Mouse (Mus musculus): Measurements from ENCODE around the gene Nrcam. TPM values are rescaled to one million over a fixed set of nuclear protein-coding genes. Genes with fewer than 3 reads are reported as not detected.

Gene Nrcam
- total RNA-seq, 4 experiments from 2014 or later = 495 to 532 (median 509) TPM

DNA sequence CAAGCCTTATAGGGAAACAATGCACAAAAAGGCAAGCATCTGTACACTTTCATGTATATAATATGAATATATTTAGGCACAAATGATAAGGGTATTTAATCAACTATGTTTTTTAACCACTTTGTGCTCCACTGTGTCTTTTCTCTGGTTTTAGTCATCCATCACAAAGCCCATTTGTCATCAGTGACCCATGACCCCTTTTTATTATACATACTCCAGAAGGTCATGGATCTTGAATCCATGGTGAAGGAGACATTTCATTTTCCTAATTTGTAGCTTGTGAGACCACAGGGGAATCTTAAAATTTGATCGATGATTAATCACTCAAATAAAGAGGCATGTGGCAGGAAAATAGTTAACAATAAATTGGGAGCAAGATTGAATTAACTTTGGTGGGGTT is 29.2 kb downstream of the Nrcam start:
- no peak for DNase-seq (ENCODE audit: low spot score in 2 of 2)

DNA sequence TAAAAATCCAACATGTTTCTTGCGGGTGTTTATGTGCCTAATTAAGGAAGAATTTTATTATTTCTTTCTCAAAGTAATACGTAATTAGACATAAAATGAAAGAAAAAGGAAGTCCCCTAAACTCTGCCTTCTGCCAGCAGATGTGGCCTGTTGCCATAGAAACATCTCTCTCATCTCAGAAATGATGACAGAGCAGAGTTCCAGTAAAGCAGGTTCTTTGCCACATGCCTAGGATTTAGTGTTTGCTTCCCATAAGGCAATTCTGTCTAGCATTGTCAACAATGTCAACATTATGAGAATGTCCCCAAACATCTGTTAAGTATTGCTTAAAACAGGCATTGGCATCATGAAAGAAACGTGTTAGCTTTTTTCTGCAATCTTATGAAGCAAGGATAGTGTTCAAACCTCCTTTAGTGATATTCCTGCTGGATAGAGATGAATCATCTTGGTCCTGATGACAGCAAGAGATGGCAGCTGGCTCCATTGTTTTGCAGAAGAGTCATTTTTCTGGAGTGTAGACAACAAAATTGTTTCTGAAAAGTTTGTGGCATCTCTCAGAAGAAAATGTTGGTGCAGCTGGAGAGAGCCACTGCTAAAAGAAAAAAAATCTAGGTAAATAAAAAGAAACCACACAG is 42.5 kb downstream of the Nrcam start:
- no peak for DNase-seq (ENCODE audit: low spot score in 2 of 2)

DNA sequence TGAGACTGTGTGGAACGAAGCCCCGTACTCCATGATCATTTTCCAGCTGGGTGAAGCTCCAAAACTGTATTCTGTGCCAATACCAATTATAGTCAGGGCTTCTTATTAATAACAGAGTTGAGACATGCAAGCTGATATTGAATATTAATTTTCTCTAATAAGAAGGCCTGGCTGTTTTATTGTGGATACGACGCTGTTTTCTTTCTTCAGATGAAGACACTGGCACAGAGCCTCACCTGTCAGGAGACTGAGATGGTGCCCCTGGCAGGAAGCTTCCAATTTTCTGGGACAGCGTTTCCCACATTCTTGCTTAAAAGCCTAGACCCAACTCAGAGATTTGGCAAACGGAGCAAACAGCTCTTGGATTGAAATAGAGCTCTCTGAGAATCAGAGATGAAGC is 47.3 kb downstream of the Nrcam start:
- peak in 1 of 2 experiments; percentile 23 for DNase-seq (ENCODE audit: low spot score in 2 of 2)

DNA sequence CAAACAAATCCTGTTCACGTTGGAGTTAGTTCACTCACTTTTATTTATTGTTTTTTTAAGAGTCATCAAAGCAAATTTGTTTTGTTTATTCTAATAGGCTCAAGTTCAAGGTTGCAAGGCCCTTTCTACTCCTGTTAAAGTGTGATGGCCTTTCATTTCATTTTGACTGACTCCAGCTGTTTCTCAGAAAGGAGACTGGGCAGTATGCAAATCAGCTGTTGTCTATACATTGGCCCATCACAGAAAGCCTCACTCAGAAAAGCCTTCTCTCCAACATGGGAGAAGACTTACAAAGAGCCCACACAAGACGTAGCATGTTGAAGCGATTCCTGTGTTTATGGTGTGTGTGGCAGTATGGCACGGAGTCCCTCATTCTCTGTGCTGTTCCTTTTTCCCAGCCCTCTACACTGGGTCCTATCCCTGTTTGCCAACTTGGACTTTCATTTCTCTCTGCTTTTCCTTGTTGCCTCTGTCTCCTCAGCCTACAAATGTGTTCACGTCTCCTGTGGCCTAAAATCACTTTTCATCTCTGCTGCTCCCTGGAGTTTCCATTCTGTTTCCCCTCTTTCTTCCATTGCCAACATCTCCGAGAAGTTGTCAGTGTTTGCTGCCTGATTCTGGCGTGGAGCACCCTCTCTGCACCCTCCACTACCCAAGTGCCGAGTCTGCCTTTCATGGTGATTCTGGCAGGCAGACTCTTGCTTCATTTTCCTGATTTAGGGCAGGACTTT is 49.9 kb downstream of the Nrcam start:
- no peak for DNase-seq (ENCODE audit: low spot score in 2 of 2)

DNA sequence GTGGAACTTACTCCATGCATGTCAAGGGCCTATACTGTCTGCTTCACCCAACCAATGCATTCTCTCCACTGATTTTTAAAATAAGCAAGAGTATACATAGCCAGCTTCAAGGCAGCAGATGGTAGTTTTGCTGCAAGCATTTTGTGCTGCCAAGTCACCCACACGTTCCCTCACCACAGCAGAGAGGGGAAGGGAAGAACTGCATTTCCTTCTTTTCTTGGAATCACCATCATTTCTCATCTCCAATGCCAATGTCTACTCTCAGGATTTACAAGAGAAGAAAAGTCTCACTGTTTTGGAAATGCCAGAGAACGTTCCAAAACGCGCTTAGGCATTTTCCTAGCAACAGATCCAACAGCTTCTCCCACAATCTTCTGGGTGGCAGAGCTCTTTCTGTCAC is 52.1 kb downstream of the Nrcam start:
- DNase-seq (ENCODE audit: low spot score in 2 of 2) = peak; percentile 83

DNA sequence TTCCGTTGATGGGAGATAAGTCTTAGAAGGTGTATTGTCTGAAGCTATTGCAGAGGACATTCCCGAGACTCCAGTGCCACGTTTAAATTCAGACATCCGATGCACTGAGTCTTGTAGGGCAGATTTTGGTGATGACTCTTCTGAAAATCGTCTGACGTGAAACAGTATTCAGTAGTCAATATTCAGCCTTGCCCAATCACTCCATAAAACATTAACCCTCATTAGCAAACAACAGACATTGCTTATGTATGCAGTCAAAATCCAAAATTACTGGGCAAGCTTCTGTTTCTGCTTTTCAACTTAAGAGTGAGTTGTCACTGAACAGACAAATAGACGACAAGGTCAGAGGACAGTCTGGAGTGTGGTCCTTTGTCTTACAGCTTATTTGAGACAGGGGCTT is 57.7 kb downstream of the Nrcam start:
- DNase-seq (ENCODE audit: low spot score in 2 of 2) = no peak

DNA sequence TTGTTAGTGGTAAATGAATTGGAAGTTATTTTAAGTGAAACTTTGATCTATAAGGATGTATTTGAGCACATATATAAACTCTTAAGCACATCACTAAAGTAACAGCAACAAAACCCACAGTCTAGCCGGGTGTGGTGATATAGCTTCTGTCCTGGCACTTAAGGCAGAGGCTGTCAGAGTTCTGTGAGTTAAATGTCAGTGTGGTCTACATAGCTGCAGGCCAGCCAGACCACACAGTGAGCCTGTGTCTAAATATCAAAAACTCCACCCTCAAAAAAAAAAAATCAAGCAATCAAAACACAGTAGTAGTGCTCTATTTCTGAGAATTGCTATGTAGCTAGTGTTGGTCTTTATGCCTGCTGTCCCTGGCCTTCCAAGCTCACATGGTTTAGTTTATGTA is 59.5 kb downstream of the Nrcam start:
- DNase-seq (ENCODE audit: low spot score in 2 of 2) = no peak

DNA sequence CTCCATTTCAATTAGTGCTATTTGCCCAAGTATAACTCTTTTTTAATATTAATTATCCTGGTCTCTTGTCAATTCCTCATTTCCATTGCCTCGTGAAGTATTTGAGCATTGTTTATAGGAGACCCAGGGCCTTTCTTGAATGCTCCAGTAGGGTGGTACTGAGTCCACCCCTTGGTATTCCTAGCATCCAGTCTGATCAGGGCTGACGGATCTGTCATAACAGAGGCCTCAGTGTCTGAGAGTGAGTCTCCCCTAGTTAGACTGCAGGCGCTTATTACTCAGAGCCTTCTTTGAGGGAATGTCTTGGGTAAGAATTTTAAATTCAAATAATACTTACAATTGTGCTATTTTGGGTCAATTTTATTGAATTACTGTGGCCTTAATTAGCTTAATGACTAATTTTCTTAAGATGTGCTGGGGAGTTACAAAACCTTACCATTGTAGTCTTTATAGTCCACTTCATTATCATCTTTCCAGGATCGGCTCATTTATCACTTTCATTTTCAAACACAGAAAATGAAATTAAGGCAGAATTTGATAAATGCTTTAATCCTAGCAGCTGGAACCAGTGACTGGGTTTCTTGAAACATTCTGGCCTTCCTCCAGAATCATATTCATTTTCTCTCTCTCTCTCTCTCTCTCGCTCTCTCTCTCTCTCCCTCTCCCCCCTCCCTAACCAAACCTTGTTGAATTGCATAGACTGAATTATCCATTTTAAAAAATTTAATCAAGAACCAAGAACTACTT is 61.9 kb downstream of the Nrcam start:
- DNase-seq (ENCODE audit: low spot score in 2 of 2) = no peak

DNA sequence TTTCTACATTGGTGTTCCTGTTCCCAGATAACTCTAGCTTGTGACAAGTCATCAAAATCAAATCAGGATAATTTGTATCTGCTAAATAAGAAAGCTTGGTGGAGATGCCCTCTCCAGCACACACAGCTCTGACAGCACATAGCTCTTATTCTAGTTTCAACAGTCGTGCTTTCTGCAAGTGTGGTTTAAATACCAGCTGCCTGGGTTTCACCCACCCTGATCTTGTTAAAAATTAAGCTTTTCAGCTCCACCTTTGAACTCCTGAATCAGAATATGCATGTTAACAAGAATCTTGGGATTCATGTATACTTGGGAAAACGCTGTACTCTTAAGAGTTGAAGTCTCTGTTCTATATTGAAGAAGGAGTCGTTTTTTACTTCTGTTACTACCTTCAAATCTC is 66.2 kb downstream of the Nrcam start:
- DNase-seq (ENCODE audit: low spot score in 2 of 2) = no peak

DNA sequence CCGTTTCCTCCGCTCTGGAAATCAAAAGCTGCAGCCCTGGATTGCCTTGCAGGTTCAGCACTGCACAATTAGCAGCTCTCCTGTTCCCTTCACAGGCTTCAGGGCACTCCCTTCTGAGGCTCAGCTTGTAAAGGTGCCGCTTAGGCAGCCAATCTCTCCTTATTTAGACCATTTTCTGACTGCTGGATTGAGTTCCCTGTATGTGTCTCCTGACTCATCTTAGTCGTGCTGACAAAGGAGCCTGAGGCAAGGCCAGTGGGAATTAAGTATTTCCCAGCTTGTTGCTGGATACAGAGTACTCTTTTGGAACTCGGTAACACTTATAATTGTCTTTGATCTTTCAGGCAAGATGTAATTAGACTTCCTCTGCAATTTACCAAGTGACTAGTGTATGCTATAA is 69.1 kb downstream of the Nrcam start:
- DNase-seq (ENCODE audit: low spot score in 2 of 2) = no peak

DNA sequence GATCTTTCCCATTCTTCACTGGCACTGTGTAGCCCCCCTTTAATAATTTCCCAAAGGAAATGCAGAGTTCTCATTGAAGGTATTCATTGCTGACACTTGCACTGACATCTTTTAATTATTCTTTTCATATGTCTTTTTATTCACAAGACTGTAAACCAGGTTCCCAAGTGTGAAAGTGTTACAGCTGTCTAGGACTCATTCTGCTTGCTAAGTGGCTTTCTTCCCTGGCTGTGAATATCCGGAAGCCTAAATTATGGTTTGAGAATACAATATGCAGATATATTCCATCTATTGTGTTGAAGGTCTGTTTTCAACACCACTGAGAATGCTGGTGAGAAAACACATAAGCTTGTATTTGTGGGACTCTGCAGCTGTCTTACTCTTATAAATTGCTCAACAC is 73.4 kb downstream of the Nrcam start:
- DNase-seq (ENCODE audit: low spot score in 2 of 2) = no peak

DNA sequence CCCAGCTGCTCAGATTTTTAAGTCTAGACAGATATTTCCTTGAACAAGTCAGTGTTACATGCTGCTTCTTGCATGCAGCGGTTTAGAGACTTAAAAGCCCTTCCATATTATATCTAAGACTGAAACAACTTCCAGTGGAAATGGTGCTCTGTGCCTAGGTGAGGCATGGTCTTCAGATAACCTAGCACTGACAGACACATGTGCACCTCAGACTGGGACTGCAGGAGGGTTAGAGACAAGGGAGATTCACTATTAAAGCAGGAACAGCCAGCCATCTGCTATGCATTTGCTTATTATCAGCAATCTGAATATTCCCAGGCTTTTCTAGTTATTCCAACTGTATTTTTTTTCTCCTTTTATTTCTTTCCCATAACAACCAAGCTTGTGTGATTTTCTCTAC is 74.6 kb downstream of the Nrcam start:
- DNase-seq (ENCODE audit: low spot score in 2 of 2) = no peak

DNA sequence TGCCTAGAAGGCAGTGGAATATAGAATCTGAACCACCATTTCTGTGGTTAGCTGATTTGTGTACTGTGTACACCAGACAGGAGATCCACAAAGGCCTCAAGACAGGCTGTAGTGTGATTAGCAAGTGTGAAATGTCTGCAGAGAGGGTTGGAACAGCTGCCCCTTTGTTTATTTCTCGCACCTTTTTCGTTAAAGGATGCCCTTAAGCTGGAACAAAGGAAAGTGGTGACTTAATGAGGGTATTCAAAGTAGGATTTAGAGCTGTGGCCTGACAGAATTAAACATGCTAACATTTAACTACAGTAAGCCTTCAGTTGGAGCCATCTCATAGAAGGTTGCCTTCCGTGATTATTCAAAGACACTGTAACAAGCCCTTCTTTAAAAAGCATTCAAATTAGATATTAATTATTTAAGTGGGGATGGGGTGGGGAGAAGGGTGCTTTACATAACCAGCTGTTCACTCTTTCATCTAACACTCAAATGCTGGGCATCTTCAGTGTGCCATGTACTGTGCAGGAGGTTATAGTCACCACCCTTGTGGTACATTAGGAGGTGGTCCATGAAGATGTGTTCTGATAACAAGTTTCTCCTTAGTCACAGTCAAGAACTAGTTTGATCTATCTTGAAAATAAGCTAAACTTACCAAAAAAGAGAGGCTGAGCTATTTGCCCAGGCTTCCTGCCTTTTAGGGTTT is 75.2 kb downstream of the Nrcam start:
- DNase-seq (ENCODE audit: low spot score in 2 of 2) = no peak

DNA sequence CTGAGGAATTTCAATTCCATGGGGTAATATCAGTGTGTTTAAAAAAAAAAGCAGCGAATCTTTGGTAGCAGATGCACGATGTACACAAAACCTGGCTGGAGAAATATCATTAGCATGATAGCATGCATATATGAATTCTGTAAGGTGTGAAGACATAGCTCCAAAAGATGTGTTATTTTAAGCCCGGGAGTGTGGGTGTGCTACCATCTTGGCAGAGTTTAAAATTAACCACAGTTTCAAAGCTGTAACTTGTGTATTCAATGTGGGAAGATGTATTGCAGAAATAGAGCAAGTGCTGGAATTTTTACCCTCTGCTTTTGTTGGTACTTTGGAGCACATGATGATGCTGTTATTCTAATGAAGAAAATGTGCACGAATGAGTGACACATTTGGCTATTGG is 81.1 kb downstream of the Nrcam start:
- peak; percentile 50 to 64 for DNase-seq (ENCODE audit: low spot score in 2 of 2)

DNA sequence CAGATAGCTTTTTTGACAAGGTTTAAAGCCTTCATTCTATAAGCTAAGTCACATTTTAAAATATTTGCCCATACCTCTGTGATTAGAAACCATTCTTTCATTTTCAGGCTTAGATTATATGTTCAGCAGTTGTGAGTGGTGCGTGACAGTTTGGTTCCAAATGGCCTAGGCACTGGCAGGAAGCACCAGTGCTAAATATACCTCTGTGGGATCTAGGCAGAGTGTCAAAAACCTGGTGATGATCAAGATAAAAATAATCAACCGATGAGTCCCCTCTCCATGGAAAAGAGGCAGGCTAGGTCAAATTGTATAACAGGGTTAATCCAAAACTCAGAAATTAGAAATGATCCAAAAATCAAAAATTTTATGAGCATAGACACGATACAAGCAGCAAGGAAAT is 82.3 kb downstream of the Nrcam start:
- no peak for DNase-seq (ENCODE audit: low spot score in 2 of 2)

DNA sequence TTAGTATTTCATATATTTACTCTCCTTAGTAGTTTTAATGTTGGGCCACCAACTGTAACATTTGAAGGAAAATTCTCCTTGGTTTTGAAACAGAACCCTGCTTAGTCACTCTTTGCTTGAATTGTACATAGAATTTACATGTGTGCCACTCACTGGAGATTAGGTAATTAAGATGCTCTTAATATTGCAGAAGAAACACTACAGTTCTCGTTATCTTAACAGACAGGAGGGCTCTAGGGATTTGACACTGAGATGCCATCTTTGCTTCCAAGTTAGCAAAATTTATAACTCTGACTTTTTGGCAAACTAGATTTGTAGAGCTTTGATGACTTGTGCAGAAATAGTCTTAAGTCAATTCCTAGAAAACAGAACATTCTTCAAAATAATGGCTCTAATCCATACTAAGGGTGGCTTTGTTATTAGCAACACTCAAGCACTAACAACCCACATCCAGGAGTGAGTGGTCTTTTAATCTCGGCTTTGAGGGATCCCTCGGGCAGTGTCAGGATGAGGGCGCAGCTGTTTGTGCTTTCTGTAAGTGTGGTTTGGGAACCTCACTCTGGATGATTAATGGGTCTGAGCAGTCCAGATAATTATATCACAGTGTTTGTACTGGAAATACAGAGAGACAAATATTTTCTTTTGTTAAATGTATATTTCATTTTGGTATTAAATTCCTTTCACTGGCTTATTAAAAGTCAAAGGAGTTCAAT is 93.6 kb downstream of the Nrcam start:
- DNase-seq (ENCODE audit: low spot score in 2 of 2) = no peak

DNA sequence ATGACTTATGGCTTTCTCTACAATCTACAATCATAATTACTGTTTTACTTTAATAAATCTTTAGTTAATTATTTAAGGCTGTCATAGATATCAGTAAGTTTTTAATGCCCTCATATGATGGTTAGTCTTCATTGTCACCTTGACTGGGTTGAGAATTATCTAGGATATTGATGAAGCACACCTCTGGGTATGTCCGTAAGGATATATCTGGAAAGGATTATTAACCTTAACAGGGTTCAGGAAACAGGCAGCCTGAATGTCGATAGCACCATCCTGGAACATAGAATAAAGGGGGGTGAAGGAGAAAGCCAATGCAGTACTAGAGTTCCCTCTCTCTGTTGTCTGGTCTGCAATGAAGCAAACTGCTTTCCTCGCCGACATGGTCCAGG is 94.2 kb downstream of the Nrcam start:
- no peak for DNase-seq (ENCODE audit: low spot score in 2 of 2)

DNA sequence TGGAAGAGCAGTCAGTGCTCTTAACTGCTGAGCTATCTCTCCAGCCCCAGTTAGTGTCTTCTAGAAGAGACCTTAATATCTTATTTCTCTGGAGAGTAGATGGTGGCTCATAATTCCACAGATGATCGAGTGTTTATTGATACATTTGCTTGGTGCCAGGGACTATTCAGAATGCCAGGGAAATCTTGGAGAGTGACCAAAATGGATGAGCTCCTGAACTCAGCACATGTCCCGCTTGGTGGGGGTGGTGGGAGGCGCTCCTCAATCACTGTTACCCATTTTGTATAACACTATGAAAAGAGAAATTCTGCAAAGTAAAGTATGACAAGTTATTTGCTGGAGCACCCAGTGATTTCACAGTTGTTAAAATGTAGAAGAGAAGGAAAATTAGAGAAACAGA is 95.3 kb downstream of the Nrcam start:
- DNase-seq (ENCODE audit: low spot score in 2 of 2) = peak; percentile 25 to 40

DNA sequence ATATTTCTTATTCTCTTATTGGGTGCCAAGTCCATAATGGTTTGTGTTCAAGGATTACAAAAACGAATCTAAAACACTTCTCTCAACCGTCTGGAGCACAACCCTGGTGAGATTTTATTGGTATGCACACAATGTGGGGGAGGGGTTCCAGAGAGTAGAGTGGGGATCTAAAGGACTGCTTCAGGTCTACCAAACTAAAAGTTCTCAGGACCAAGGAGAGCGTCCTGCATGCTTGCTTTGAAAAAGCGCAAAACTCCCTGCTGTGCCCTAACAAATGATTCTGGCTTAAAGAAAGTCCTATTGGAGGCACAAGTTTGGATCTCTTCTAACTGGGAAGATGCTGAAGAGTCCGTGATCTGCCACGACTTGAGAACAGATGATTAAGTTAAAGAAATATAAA is 96.4 kb downstream of the Nrcam start:
- DNase-seq (ENCODE audit: low spot score in 2 of 2) = no peak

DNA sequence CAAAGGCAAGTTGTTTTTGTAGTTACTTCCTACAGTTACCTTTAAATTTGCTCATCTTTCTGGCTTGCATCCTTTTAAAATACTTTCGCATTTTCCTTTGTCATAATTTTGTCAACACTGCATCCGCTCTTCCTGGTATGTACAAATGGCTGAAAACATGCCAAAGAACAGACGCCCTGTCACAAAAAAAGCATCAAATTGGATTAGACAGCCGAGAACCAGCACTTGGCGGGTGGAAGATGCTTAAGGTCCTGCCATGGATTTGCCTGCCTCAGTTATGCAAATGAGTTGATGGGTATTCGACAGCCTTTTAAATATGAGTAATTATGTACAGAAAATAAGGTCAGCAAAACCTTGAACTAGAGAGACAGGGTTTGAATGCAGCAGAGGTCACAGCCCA is 101.7 kb downstream of the Nrcam start:
- DNase-seq (ENCODE audit: low spot score in 2 of 2) = no peak

DNA sequence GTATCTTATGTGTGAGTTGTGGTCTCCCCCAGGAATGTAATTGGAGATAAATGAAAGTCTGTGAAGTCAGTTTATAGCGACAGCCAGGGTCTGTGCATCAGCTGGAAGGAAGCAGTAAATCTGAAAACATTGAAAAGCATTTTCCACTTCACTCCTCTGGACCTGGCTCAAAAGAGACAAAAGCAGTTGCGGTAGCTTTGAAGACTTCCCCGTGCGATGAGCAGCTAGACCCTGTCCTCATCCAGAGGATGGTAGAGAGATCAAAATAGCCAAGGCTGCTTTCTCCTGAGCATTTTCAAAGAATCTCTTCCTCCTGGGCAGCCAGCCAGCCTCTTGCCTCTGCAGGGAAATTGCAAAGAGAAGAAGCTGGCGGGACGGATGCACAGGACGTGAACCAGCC is 102.3 kb downstream of the Nrcam start:
- DNase-seq (ENCODE audit: low spot score in 2 of 2) = peak; percentile 29 to 55

Measured in layer of hippocampus, adult 8-10 months (tissue).